Mouse (Mus musculus) ES-E14 (cell line): ENCODE results near the gene Fbxl8. TPM values are rescaled to one million over a fixed set of nuclear protein-coding genes. Genes with fewer than 3 reads are reported as not detected.

Experiments
- DNase-seq: peaks from one replicate; pipeline ENCODE4 v3.0.0-alpha.2; 2013; ENCODE audit warnings: low read depth, low spot score
- H3K27ac ChIP-seq: 2 replicates; pipeline ENCODE4 v1.5.1; 2012; ENCODE audit warnings: low read depth, mild to moderate bottlenecking, low read length, moderate library complexity, mixed read lengths; ENCODE audit not compliant: poor library complexity, insufficient read depth, severe bottlenecking
- H3K36me3 ChIP-seq: 2 replicates; pipeline ENCODE4 v1.6.1; 2012; ENCODE audit warnings: mild to moderate bottlenecking, low read length, moderate library complexity, mixed read lengths; ENCODE audit not compliant: control insufficient read depth, poor library complexity, insufficient read depth, severe bottlenecking
- H3K4me1 ChIP-seq, 2 experiments: fragments of 150-350 bp in 1 of 2; sonication (generic) in 1 of 2; 2 replicates each; pipeline ENCODE4 v1.6.1; 2012; ENCODE audit warnings: low read length in 2 of 2, mild to moderate bottlenecking in 1 of 2, mixed read lengths in 1 of 2; ENCODE audit not compliant: control insufficient read depth in 2 of 2, insufficient read depth in 2 of 2, poor library complexity in 1 of 2
- H3K4me3 ChIP-seq, 2 experiments: fragments of 150-350 bp in 1 of 2; sonication (generic) in 1 of 2; 2 replicates each; pipeline ENCODE4 v1.5.1; 2012; ENCODE audit warnings: low read length in 2 of 2, low read depth in 1 of 2, mild to moderate bottlenecking in 1 of 2, mixed read lengths in 1 of 2; ENCODE audit not compliant: insufficient read depth in 1 of 2, poor library complexity in 1 of 2, severe bottlenecking in 1 of 2
- H3K9ac ChIP-seq: 2 replicates; pipeline ENCODE4 v1.6.1; 2012; ENCODE audit warnings: low read depth, mild to moderate bottlenecking, low read length, mixed read lengths; ENCODE audit not compliant: poor library complexity, insufficient read depth, severe bottlenecking
- H3K9me3 ChIP-seq: fragments of 150-350 bp; sonication (generic); 2 replicates; pipeline ENCODE4 v1.6.1; 2012; ENCODE audit warnings: low read depth, mild to moderate bottlenecking, low read length; ENCODE audit not compliant: control insufficient read depth, insufficient read depth
- CHD2 ChIP-seq: IDR thresholded peaks from 2 replicates; pipeline ENCODE4 v1.6.1; 2014; ENCODE audit warnings: mild to moderate bottlenecking, low read depth, low read length, inconsistent platforms
- HCFC1 ChIP-seq: IDR thresholded peaks from 2 replicates; pipeline ENCODE4 v1.6.1; 2012; ENCODE audit warnings: low read length, inconsistent platforms, borderline replicate concordance; ENCODE audit not compliant: insufficient read depth
- MAFK ChIP-seq: IDR thresholded peaks from 2 replicates; pipeline ENCODE4 v1.6.1; 2014; ENCODE audit warnings: mild to moderate bottlenecking, low read depth, low read length, inconsistent platforms; ENCODE audit not compliant: insufficient read depth
- ZC3H11A ChIP-seq: IDR thresholded peaks from 2 replicates; pipeline ENCODE4 v1.6.1; 2012; ENCODE audit warnings: low read depth, mild to moderate bottlenecking, inconsistent platforms, low read length, borderline replicate concordance
- ZNF384 ChIP-seq: IDR thresholded peaks from 2 replicates; pipeline ENCODE4 v1.6.1; 2012; ENCODE audit warnings: low read depth, low read length, inconsistent platforms
- in situ Hi-C, 2 experiments: fragments of 600-800 bp; cut with MboI; formaldehyde crosslinking; loops; one replicate each; pipeline ENCODE4 v1.15.1; 2025; ENCODE audit warnings: low sequenced_read_pairs in 2 of 2, inconsistent platforms in 1 of 2; ENCODE audit not compliant: unreplicated experiment in 2 of 2
- total RNA-seq: library from RNA; depleted of rRNA; stranded (reverse); fragments of 300-350 nt; gene quantifications from 2 replicates; pipeline ENCODE4 v1.2.3, GENCODE M21; 2012; rRNA removed

The Fbxl8 gene
- total RNA-seq, 1 experiment: 2.3 TPM

GRCm38 (mm10) chr8:105315073-105315769 is 50.8 kb downstream of the Fbxl8 start:
- Histone ChIP-seq H3K4me3 (no peak overlapping the region), H3K9me3 (no peaks in the 10 kb centered on the region), H3K27ac (no peak overlapping the region), H3K36me3 (peaks cover 2% of the 10 kb centered on the region; the same call in 1 of the 2 replicates), H3K4me1 (no peaks in the 10 kb centered on the region), H3K9ac (no peak overlapping the region)
- TF ChIP-seq ZC3H11A (no peak), HCFC1 (no peak), MAFK (no peak), CHD2 (no peak), ZNF384 (no peak)
- DNase-seq: no peak
- in situ Hi-C loops: no loop called here

GRCm38 (mm10) chr8:105317941-105318340 is 53.5 kb downstream of the Fbxl8 start:
- Histone ChIP-seq H3K36me3 (peaks cover 2% of the 10 kb centered on the region; the same call in 1 of the 2 replicates), H3K4me1 (no peaks in the 10 kb centered on the region), H3K4me3 (no peak overlapping the region), H3K27ac (no peak overlapping the region), H3K9ac (no peak overlapping the region), H3K9me3 (no peaks in the 10 kb centered on the region)
- TF ChIP-seq ZC3H11A: no peak
- no peak for TF ChIP-seq CHD2
- no peak for TF ChIP-seq MAFK
- no peak for DNase-seq
- in situ Hi-C loops: no loop called here

- Histone ChIP-seq H3K9ac (no peak overlapping the region), H3K9me3 (no peaks in the 10 kb centered on the region), H3K36me3 (peaks cover 2% of the 10 kb centered on the region; the same call in 1 of the 2 replicates), H3K4me1 (no peaks in the 10 kb centered on the region), H3K27ac (no peak overlapping the region), H3K4me3 (no peak overlapping the region)
- TF ChIP-seq ZC3H11A (no peak), MAFK (no peak), HCFC1 (no peak), CHD2 (no peak), ZNF384 (no peak)
- in situ Hi-C loops: no loop called here
- DNase-seq: no peak
Measured at GRCm38 (mm10) chr8:105318662-105319190, 54.3 kb downstream of the Fbxl8 start.

Other genes starting within 250 kb of the Fbxl8 start
- not detected in 2 replicates for gene Ces3a, start 216.0 kb upstream of the Fbxl8 start, total RNA-seq
- not detected in 2 replicates for gene Ces3b, start 180.9 kb upstream of the Fbxl8 start, total RNA-seq
- not detected in 2 replicates for gene Ces4a, start 132.8 kb upstream of the Fbxl8 start, total RNA-seq
- gene Cbfb, start 94.0 kb upstream of the Fbxl8 start, total RNA-seq: 36.2 and 47.0 TPM in 2 replicates
- 41.7 and 42.6 TPM in 2 replicates for gene D230025D16Rik, start 39.5 kb upstream of the Fbxl8 start, total RNA-seq
- gene B3gnt9, start 9.5 kb upstream of the Fbxl8 start, total RNA-seq: 2.5 and 2.8 TPM in 2 replicates
- gene Tradd, start within 50 bp of the Fbxl8 start, total RNA-seq: 6.2 and 7.6 TPM in 2 replicates
- 0.21 and 0.45 TPM in 2 replicates for gene Hsf4, start 5.2 kb downstream of the Fbxl8 start, total RNA-seq
- gene Nol3, start 11.5 kb downstream of the Fbxl8 start, total RNA-seq: 0.85 and 1.0 TPM in 2 replicates
- 3.9 and 4.2 TPM in 2 replicates for gene 4931428F04Rik, start 25.2 kb downstream of the Fbxl8 start, total RNA-seq
- gene Exoc3l, start 31.5 kb downstream of the Fbxl8 start, total RNA-seq: 22.0 and 33.5 TPM in 2 replicates
- 66.8 and 67.1 TPM in 2 replicates for gene E2f4, start 33.0 kb downstream of the Fbxl8 start, total RNA-seq
- gene Elmo3, start 41.0 kb downstream of the Fbxl8 start, total RNA-seq: 3.5 and 4.3 TPM in 2 replicates
- 2.5 and 2.8 TPM in 2 replicates for gene Lrrc29, start 61.6 kb downstream of the Fbxl8 start, total RNA-seq
- gene Tmem208, start 61.7 kb downstream of the Fbxl8 start, total RNA-seq: 123 and 133 TPM in 2 replicates
- gene Fhod1, start 83.3 kb downstream of the Fbxl8 start, total RNA-seq: 9.1 and 12.7 TPM in 2 replicates
- gene Slc9a5, start 84.2 kb downstream of the Fbxl8 start, total RNA-seq: 5.8 and 11.7 TPM in 2 replicates
- 3.0 and 3.1 TPM in 2 replicates for gene Plekhg4, start 108.6 kb downstream of the Fbxl8 start, total RNA-seq
- 0.18 and 0.37 TPM in 2 replicates for gene Kctd19, start 148.9 kb downstream of the Fbxl8 start, total RNA-seq
- gene Lrrc36, start 148.9 kb downstream of the Fbxl8 start, total RNA-seq: 0.13 TPM in 1 of 2 replicates, not detected in the other
- 16.7 and 17.3 TPM in 2 replicates for gene Tppp3, start 206.9 kb downstream of the Fbxl8 start, total RNA-seq
- 3.2 and 7.6 TPM in 2 replicates for gene Zdhhc1, start 232.3 kb downstream of the Fbxl8 start, total RNA-seq